Mouse (Mus musculus) MEL-GATA-1-ER (cell line): ENCODE measurements around the gene Rps6kb2.

Experiments used
- DNase-seq: peaks from one replicate; pipeline ENCODE4 v3.0.0-alpha.2; 2012; ENCODE audit warnings: low read depth; ENCODE audit errors: extremely low read depth

The Rps6kb2 gene

DNA sequence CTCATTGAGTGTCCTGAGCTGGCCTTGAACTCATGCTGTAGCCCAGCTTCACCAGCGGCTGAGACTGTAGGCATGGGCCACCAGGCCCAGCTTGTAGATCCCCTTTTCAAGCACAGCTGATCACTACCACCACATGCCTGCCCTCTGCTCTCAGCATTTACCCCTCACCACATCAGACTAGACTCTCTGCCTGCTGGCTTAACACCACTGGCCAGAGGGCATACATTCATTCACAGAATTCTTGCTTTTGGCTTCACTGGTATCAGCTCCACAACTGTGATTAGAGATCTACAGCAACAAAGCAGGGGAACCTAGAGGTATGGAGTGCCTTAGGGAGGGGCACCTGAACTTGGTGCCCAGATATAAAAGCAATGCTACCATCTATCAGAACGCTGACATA is 42.7 kb downstream of the Rps6kb2 start:
- no peak for DNase-seq

- DNase-seq, result no peak
Observed at GRCm38 (mm10) chr19:4119716-4120487, 43.3 kb downstream of the Rps6kb2 start.

DNA sequence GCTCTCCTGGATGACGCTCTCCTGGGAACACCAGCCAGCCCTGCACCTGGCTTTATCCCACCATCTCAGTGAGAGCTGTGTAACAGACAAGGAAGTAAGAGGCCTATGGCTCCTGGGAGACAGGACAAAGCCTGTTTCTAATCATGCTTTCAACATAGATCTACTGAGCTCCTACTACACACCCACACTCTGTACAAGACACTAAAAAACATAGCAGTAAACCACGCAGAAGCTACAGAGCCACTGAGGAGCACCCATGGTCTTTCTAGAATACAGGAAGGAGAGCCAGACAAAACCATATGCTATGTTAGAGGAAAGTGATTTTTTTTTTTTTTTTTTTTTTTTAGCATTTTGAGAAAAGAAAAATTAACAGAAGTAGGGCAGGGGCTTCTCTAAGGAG is 44.8 kb downstream of the Rps6kb2 start:
- DNase-seq, result no peak

DNA sequence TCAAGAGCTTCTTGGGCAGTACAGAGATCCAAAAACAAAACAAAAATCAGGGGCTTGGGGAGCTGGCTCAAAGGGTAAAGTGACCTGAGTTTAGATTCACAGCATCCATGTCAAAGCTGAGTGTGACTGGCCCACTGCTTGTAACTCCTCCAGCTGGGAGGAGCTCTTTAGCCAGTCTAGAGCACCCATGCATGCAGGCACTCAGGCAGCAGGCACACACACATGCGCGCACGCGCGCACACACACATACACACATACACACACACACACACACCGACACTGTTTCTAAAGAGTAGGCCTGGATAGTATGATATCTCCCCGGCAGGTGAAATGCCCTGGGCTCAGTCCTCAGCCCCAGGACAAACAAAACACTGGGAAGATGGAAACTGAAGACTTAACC is 46.1 kb downstream of the Rps6kb2 start:
- no peak for DNase-seq

GRCm38 (mm10) chr19:4115816-4116215 is 47.3 kb downstream of the Rps6kb2 start:
- DNase-seq, result no peak

- DNase-seq, result no peak
Observed at GRCm38 (mm10) chr19:4115144-4115543, 48.0 kb downstream of the Rps6kb2 start.

DNA sequence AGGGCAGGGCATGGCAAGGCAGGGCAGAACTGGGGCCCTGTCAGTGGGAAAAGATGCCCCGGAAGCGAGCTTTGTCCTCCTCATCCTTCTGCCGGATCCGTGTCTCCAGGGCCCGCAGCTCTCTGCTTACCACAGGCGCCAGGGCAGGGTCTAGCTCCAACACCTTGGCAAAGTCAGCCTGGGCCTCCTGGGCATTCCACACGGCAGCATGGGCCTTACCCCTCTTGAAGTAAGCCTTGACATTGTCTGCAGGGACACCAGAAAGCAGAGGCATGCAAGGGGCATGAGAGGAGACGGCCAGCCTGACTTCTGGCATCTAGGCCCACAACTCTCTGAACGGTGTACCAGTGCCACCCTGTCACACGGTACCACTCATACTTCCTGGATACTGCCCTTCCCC is 48.6 kb downstream of the Rps6kb2 start:
- DNase-seq, result no peak

- no peak for DNase-seq
Observed at GRCm38 (mm10) chr19:4113806-4114230, 49.3 kb downstream of the Rps6kb2 start.

DNA sequence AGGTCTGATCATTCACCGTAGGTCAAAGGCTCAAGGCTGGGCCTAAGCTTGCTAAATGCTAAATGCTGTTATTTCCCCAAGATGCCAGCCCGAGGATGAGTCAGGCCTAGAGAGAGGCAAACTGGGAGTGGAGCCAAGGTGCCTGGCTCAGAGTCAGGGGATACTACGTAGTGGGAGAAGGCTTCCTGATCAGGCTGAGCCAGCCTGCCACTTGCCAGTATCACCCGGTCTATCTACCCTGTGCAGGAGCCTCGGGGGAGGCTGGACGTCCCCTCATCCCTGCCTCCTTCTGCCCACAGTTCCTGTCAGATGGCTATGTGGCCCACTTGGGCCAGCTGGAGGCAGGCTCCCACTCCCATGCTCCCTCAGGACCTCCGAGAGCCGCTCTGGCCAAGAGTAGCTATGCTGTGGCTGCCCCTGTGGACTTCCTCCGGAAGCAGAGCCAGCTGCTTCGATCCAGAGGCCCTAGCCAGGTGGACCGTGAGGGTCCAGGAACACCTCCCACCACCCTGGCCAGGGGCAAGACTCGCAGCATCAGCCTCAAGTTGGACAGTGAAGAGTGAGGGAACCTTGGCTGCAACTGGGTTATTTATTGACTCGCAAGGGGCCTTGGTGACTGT is 49.9 kb downstream of the Rps6kb2 start:
- DNase-seq, result peak; percentile 92

- no peak for DNase-seq
Observed at GRCm38 (mm10) chr19:4112063-4112960, 50.8 kb downstream of the Rps6kb2 start.

DNA sequence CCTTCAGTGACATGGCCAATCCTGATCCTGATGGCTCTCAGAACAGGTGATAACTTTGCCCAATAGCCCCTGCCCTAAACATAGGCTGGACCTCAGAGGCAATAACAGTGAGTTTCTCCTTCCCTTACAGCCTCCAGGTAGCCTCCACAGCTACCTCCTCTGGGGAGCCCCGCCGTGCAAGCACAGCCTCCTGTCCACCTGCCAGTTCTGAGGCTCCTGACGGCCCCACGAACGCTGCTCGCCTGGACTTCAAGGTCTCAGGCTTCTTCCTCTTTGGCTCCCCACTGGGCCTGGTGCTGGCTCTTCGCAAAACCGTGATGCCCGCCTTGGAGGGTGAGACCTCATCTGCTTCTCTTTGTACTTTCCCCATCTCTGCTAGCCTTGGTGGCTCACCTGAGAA is 54.6 kb downstream of the Rps6kb2 start:
- DNase-seq, result no peak

DNA sequence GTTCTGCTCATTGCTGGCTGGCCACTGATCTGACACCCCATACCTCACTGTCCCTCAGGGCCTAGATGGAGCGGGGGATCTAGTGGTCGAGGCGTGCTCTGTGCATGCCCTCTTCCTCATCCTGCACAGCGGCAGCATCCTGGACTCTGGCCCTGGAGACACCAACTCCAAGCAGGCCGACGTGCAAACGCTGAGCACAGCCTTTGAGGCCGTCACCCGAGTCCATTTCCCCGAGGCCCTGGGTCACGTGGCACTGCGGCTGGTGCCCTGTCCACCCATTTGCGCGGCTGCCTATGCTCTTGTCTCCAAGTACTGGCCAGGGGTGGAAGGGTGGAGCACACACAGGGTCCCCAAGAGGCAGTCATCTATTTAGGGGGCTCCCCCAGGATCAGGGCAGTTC is 56.5 kb downstream of the Rps6kb2 start:
- no peak for DNase-seq

DNA sequence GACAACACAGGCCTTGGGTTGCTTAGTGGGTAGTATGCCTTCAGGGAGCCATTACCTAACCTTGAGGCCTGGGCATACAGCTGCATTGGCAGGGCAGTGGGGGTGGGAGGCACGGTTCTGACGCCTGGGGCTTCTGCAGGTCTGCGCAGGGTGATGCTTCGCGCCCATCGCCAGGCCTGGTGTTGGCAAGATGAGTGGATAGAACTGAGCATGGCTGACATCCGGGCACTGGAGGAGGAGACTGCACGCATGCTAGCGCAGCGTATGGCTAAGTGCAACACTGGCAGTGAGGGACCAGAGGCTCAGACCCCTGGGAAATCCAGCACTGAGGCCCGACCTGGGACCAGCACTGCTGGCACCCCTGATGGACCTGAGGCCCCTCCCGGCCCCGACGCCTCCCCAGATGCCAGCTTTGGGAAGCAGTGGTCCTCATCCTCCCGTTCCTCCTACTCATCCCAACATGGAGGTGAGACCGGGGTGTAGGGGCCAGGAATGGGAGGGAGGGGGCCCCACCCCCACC is 58.4 kb downstream of the Rps6kb2 start:
- no peak for DNase-seq
